Mouse (Mus musculus) MN1 (cell line): ENCODE measurements around the gene Tln2.

ENCODE experiments used
- DNase-seq: peaks from one replicate; pipeline ENCODE4 v3.0.0-alpha.2; 2016; ENCODE audit warnings: low spot score

Tln2 gene

GRCm38 (mm10) chr9:67546650-67547049 lies 12.9 kb downstream of the Tln2 start:
- no peak for DNase-seq

GRCm38 (mm10) chr9:67545794-67546193 lies 13.7 kb downstream of the Tln2 start:
- DNase-seq = no peak

GRCm38 (mm10) chr9:67544783-67545182 lies 14.7 kb downstream of the Tln2 start:
- no peak for DNase-seq

GRCm38 (mm10) chr9:67541948-67542347 lies 17.6 kb downstream of the Tln2 start:
- no peak for DNase-seq

GRCm38 (mm10) chr9:67539776-67540706 lies 19.5 kb downstream of the Tln2 start:
- DNase-seq = peak; percentile 21

GRCm38 (mm10) chr9:67534420-67534819 lies 25.1 kb downstream of the Tln2 start:
- no peak for DNase-seq

- no peak for DNase-seq
These were observed 26.2 kb downstream of the Tln2 start for GRCm38 (mm10) chr9:67533260-67533659.

- peak; percentile 25 for DNase-seq
These were observed 26.9 kb downstream of the Tln2 start for GRCm38 (mm10) chr9:67532631-67533030.

- no peak for DNase-seq
These were observed 29.9 kb downstream of the Tln2 start for GRCm38 (mm10) chr9:67529600-67529999.

GRCm38 (mm10) chr9:67527726-67528125 lies 31.8 kb downstream of the Tln2 start:
- DNase-seq = no peak

- peak; percentile 20 for DNase-seq
These were observed 37.8 kb downstream of the Tln2 start for GRCm38 (mm10) chr9:67521736-67522135.

- peak; percentile 57 for DNase-seq
These were observed 50.0 kb downstream of the Tln2 start for GRCm38 (mm10) chr9:67509510-67509909.

GRCm38 (mm10) chr9:67504669-67505260 lies 54.7 kb downstream of the Tln2 start:
- DNase-seq = no peak

GRCm38 (mm10) chr9:67501801-67502200 lies 57.7 kb downstream of the Tln2 start:
- DNase-seq = no peak

- peak; percentile 72 for DNase-seq
These were observed 63.1 kb downstream of the Tln2 start for GRCm38 (mm10) chr9:67496368-67496767.

GRCm38 (mm10) chr9:67495350-67495749 lies 64.2 kb downstream of the Tln2 start:
- peak; percentile 27 for DNase-seq

GRCm38 (mm10) chr9:67493876-67494552 lies 65.5 kb downstream of the Tln2 start:
- no peak for DNase-seq

- DNase-seq = no peak
These were observed 70.1 kb downstream of the Tln2 start for GRCm38 (mm10) chr9:67489370-67489769.

- peak; percentile 52 for DNase-seq
These were observed 72.9 kb downstream of the Tln2 start for GRCm38 (mm10) chr9:67486621-67487020.

GRCm38 (mm10) chr9:67485169-67486072 lies 74.1 kb downstream of the Tln2 start:
- no peak for DNase-seq

GRCm38 (mm10) chr9:67482277-67482676 lies 77.2 kb downstream of the Tln2 start:
- no peak for DNase-seq

GRCm38 (mm10) chr9:67481851-67482250 lies 77.7 kb downstream of the Tln2 start:
- no peak for DNase-seq
